11 mouse cellular contexts compared by ENCODE assay signal in the genomic region with DNA sequence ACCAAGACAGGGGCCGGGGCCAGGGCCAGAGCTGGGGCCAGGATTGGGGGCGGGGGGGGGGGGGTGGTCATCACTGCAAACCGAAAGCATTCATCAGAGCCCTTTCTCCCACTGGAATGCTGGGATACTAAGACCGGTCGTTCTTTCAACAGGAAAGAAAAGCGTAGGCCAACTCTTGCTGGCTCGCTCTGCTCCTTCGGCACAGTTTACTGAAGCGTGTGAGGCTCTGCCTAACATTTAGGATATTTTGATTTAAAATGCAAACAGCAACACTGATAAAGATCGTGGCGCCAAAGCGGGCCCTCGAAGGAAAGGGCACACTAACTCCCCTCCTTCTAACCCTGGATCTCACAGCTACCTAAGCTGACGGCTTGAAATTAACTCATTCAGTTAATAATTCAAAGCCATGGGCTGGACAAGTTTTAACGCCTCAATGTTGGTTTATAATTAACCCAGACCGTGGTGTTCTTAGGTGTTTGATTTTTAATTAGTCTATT.
DNase-seq lines count a peak whose midpoint lies in the region; ATAC-seq and TF ChIP-seq lines count a peak whose summit lies in the region.
"Had no signal": no experiment of that assay in that cellular context is flagged by ENCODE, and none has a peak within 500 bp of the region (broad histone marks: within the 10 kb centered on the region; RNA-seq: fewer than 3 reads in every experiment).

No protein-coding gene starts in this region.

- ATAC-seq in heart, postnatal 0 days (ENCODE audit: insufficient read depth, low read depth): no peak
- ATAC-seq in forebrain, embryonic 12.5 days (ENCODE audit: low FRiP score): no peak
- no peak for ATAC-seq in midbrain, embryonic 13.5 days
- no peak for ATAC-seq in erythroblast, adult 5-6 weeks (replicated peaks; ENCODE audit: low FRiP score, poor library complexity, severe bottlenecking)

- H3K4me1 ChIP-seq in heart, postnatal 0 days (ENCODE audit: control insufficient read depth, insufficient read depth): peaks cover 68% of the 10 kb centered on the region
- H3K4me1 ChIP-seq in forebrain, embryonic 12.5 days: peaks cover 75% of the 10 kb centered on the region
- H3K4me1 ChIP-seq in midbrain, embryonic 13.5 days (replicated peaks): peaks cover 73% of the 10 kb centered on the region

- no peaks in the 10 kb centered on the region for H3K36me3 ChIP-seq in heart, postnatal 0 days (replicated peaks; ENCODE audit: control insufficient read depth, insufficient read depth, low read length)
- H3K36me3 ChIP-seq in forebrain, embryonic 12.5 days (replicated peaks): no peaks in the 10 kb centered on the region; the same call in 1 of the 2 replicates
- no peaks in the 10 kb centered on the region; the same call in 1 of the 2 replicates for H3K36me3 ChIP-seq in midbrain, embryonic 13.5 days

- TF ChIP-seq EP300 in heart, postnatal 0 days (IDR thresholded peaks at IDR 0.05; ENCODE audit: low read depth): no peak

- peak overlapping the region; percentile 50 for H3K27ac ChIP-seq in heart, postnatal 0 days (ENCODE audit: low read depth)
- H3K27ac ChIP-seq in forebrain, embryonic 12.5 days: peak overlapping the region; percentile 82
- peak overlapping the region; percentile 54 for H3K27ac ChIP-seq in midbrain, embryonic 13.5 days
- H3K27ac ChIP-seq: embryonic facial prominence, embryonic 12.5 days; liver, embryonic 14.5 days had no signal

- no peaks in the 10 kb centered on the region for H3K9me3 ChIP-seq in heart, postnatal 0 days (replicated peaks; ENCODE audit: control insufficient read depth, low read length)
- no peaks in the 10 kb centered on the region for H3K9me3 ChIP-seq in forebrain, embryonic 12.5 days
- H3K9me3 ChIP-seq in midbrain, embryonic 13.5 days: no peaks in the 10 kb centered on the region
- H3K9me3 ChIP-seq: embryonic facial prominence, embryonic 12.5 days had no signal

- H3K27me3 ChIP-seq in heart, postnatal 0 days (ENCODE audit: control insufficient read depth, insufficient read depth, low read length): no peaks in the 10 kb centered on the region
- no peaks in the 10 kb centered on the region for H3K27me3 ChIP-seq in forebrain, embryonic 12.5 days
- no peaks in the 10 kb centered on the region for H3K27me3 ChIP-seq in midbrain, embryonic 13.5 days
- H3K27me3 ChIP-seq: embryonic facial prominence, embryonic 12.5 days had no signal

- no peak for TF ChIP-seq CTCF in heart, postnatal 0 days (IDR thresholded peaks at IDR 0.05; ENCODE audit: low read depth)

- H3K4me3 ChIP-seq in heart, postnatal 0 days (ENCODE audit: low read depth, low read length): no peak overlapping the region
- H3K4me3 ChIP-seq in forebrain, embryonic 12.5 days (replicated peaks): no peak overlapping the region
- H3K4me3 ChIP-seq in midbrain, embryonic 13.5 days (replicated peaks): no peak overlapping the region
- H3K4me3 ChIP-seq: embryonic facial prominence, embryonic 12.5 days had no signal

- 61% methylated on average over 16 of the region's 16 CpGs for WGBS in heart, postnatal 0 days
- WGBS in forebrain, embryonic 12.5 days: 46% methylated on average over 16 of the region's 16 CpGs
- WGBS in midbrain, embryonic 13.5 days: 59% methylated on average over 16 of the region's 16 CpGs

- H3K4me2 ChIP-seq in heart, postnatal 0 days (ENCODE audit: low read depth, low read length): no peak overlapping the region
- no peak overlapping the region; the same call in 1 of the 2 replicates for H3K4me2 ChIP-seq in forebrain, embryonic 12.5 days
- no peak overlapping the region for H3K4me2 ChIP-seq in midbrain, embryonic 13.5 days (replicated peaks)
- H3K4me2 ChIP-seq: embryonic facial prominence, embryonic 12.5 days had no signal

- no peak overlapping the region for H3K9ac ChIP-seq in heart, postnatal 0 days (replicated peaks; ENCODE audit: low read depth, low read length)
- no peak overlapping the region for H3K9ac ChIP-seq in forebrain, embryonic 12.5 days
- no peak overlapping the region for H3K9ac ChIP-seq in midbrain, embryonic 13.5 days (replicated peaks)
- H3K9ac ChIP-seq: embryonic facial prominence, embryonic 12.5 days; liver, embryonic 14.5 days had no signal

- no peak for DNase-seq in heart, postnatal 0 days (ENCODE audit: low spot score)
- DNase-seq in heart, adult 18-20 months: no peak
- DNase-seq in kidney, adult 18-20 months: peak; percentile 70
- DNase-seq in ovary, postnatal 36 days (ENCODE audit: low spot score): no peak
- no peak for DNase-seq in urinary bladder, postnatal 4 days (ENCODE audit: low spot score in 2 of 2)
- DNase-seq: adrenal gland, postnatal 25 days had no signal
